Mouse (Mus musculus): ENCODE results near the gene Nat8f3. TPM values are rescaled to one million over a fixed set of nuclear protein-coding genes. Genes with fewer than 3 reads are reported as not detected.

The Nat8f3 gene
- not detected for total RNA-seq (2023)

GRCm38 (mm10) chr6:85765532-85765931 lies at the start of gene Nat8f3:
Nat8f3 (minus strand) TSS chr6:85765754.

GRCm38 (mm10) chr6:85713105-85713504 lies 52.4 kb downstream of the Nat8f3 start, which contains the start of gene Nat8f7:
Nat8f7 (minus strand) TSS chr6:85713205.

Other genes starting within 250 kb of the Nat8f3 start
- gene Alms1, start 178.2 kb downstream of the Nat8f3 start, total RNA-seq (2023): 2.6 TPM
- gene Nat8f7, start 52.5 kb downstream of the Nat8f3 start, total RNA-seq (2023): not detected
- not detected for gene Nat8f6, start 55.2 kb upstream of the Nat8f3 start, total RNA-seq (2023)
- gene Nat8f5, start 55.2 kb upstream of the Nat8f3 start, total RNA-seq (2023): not detected
- not detected for gene Nat8, start 66.3 kb upstream of the Nat8f3 start, total RNA-seq (2023)
- gene Nat8f2, start 103.4 kb upstream of the Nat8f3 start, total RNA-seq (2023): 0.70 TPM
- gene Nat8f4, start 139.1 kb upstream of the Nat8f3 start, total RNA-seq (2023): 2.5 TPM
- 22.4 TPM for gene Tprkb, start 146.1 kb upstream of the Nat8f3 start, total RNA-seq (2023)
- gene Nat8f1, start 149.9 kb upstream of the Nat8f3 start, total RNA-seq (2023): 4.9 TPM
- gene Dusp11, start 195.9 kb upstream of the Nat8f3 start, total RNA-seq (2023): 239 TPM